Mouse (Mus musculus): Measurements from ENCODE around the gene Spata2.
A peak's percentile ranks its signal among the peaks of the same experiment; 100 is the strongest.

- TF ChIP-seq POLR2A (IDR thresholded peaks at IDR 0.05; ENCODE audit: insufficient read depth, low read depth, low read length) (peak; percentile 75), EP300 (IDR thresholded peaks at IDR 0.05; ENCODE audit: insufficient read depth, low read depth, low read length) (no peak), CTCF (IDR thresholded peaks at IDR 0.05) (no peak)
Measured at GRCm38 (mm10) chr2:167492713-167493636, at the start of gene Spata2.
